Mouse (Mus musculus) heart, postnatal 36 days (tissue): Measurements from ENCODE around the gene Efnb2. TPM values are rescaled to one million over a fixed set of nuclear protein-coding genes. Genes with fewer than 3 reads are reported as not detected.

Source experiments
- DNase-seq, 2 experiments: peaks; one replicate each; pipeline ENCODE4 v3.0.0; 2021 to 2022
- intact Hi-C: fragments of 180-260 bp; cut with DNase I; formaldehyde crosslinking; loops from one replicate; pipeline ENCODE4 v1.15.1; 2025
- total RNA-seq, 2 experiments: library from RNA; stranded (reverse); gene quantifications; 2 replicates each; pipeline ENCODE4 v1.2.3; 2021

The Efnb2 gene
- total RNA-seq, 2 experiments from 2014 or later, result 20.4 to 24.5 TPM

DNA sequence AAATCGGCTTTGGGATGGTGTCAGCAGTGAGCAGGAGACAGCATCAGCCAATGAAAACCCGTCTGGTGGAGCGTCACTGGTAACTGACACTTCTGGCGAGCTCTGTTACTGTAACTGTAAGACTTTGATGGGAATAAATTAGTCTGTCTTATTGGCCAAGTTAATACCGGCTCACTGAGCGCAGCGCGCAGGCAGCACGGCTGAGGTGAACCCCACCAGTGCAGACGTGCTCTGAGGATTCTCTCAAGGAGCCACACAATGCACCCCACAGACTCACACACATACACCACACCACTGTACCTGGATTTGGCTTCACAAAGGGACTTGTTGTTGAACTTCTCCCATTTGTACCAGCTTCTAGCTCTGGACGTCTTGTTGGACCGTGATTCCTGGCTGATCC lies 39.0 kb downstream of the Efnb2 start:
- intact Hi-C loops, result loop anchor here (2.0 kb wide), 2 partner anchors 35 to 373 kb away; no protein-coding TSS in a partner anchor
- no peak for DNase-seq

DNA sequence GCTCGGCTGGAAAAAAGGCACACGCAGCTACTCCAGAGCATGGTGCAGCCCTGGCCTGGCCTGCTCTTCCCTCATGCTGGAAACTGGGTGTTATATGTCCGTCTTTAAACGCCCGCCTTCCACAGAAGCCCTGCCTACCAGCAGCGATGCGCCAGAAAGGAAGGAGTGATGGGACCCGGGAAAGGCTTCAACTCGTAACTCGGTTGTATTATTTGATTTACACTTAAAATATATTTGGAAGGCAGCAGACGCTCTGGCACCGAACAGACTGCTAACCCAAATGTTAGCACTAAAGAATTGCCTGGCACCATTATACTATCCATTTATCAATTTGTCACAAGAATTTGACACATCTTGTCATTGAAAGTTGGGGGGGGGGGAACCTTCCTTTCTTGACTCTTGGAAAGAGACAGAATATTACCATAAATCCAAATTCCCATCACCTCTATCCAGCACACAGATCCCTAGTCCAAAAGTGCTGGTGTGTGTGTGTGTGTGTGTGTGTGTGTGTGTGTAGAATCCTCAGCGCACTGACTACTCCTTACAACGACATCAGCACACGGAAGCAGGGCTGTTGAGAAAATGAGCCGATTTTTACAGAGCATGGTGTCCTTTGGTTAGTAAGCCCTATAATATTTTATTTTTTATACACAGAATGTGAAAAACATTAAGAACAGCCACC lies 39.7 kb downstream of the Efnb2 start:
- intact Hi-C loops, result no loop called here
- DNase-seq, result no peak

DNA sequence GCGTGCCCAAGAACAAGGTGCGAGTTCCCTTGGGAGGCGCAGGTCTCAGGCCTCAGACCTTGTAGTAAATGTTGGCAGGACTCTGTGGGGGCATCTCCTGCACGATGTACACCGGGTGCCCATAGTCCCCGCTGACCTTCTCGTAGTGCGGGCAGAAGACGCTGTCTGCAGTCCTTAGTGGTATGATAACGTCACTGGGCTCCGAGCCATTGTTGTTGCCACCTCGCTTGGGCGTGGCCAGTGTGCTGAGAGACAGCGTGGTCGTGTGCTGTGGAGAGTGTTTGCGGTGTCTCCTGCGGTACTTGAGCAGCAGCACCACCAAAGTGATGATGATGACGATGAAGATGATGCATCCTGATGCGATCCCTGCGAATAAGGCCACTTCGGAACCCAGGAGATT lies 40.5 kb downstream of the Efnb2 start:
- intact Hi-C loops, result no loop called here
- DNase-seq, result no peak

DNA sequence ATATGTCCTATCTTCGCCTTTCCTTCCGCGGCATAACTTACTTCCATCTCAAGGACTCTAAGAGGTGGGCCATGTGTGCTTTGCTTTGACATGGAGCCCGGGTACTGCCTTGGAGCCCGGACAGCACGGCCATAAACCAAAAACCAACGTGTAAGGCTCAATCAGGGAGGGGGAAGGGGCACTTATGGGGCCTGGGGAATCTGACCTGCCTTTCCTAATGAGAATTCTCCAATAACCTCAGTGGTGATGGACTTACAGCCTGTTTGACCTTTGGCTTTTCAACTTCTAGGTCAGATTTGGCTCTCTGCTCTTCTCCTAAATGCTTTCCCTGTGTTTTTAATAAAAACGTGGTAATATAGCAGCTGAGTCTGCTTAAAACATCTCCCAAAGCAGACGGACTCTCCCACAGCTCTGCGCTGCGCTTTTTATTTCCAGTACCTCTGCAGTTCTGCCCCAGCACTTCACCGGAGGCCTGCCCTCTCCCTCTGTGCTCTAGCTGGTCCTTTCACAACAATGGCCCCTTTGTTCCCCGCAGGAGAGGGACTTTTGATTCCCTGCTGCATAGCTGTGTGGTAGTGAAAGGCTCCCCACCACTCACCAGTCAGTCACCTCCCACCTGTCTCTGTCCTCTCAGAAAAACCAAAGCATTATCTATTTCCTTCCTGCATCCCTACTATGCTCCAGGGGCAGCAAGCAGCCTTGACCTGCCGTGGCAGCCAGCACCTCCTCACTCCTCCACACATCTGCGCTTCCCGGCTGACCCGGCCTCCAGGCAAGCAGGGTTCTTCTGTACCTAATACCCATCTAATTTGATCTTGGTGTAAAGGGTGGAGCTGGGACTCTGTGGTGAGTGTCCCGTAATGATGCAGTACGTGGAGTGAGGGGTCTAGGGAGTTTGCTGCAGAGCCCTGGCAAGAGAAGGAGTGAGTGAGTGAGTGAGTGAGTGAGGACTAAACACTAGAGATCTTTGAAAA lies 41.5 kb downstream of the Efnb2 start:
- DNase-seq, result no peak
- intact Hi-C loops, result no loop called here

DNA sequence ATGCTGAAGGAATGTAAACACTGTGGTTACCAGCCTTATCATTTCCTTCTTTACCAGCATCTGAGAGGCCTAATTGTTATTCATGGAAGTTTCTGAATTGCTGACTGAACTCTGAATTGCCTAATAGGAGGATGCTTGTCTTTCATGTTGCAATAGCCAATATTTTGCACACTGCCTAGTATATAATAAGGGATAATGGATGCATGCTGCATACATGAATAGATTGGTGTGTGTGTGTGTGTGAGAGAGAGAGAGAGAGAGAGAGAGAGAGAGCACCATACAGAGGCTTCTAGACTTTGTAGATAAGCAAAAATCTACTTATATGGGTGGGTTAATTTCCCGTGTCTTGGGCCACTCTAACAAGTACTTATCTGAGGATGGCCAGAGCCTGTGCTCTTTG lies 47.2 kb downstream of the Efnb2 start:
- intact Hi-C loops, result no loop called here
- DNase-seq, result no peak

DNA sequence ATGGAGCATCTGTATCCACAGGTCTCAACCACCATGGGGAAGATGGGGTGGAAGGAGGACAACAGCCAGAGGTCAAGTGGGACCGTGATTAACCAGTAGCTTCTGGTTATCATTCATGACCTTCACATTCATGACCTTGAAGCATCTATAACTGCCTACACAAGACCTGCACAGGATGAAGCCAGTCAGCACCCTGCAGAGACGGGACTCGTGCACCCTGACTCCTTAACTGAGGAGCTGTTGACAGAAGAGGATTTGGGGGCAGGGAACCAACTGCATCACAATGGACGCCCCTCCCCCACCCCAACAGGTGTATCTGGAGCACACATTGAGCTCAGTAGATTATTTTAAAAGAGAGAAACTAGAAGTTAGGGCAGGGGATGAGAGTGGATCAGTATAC lies 49.1 kb downstream of the Efnb2 start:
- intact Hi-C loops, result no loop called here
- DNase-seq, result no peak

DNA sequence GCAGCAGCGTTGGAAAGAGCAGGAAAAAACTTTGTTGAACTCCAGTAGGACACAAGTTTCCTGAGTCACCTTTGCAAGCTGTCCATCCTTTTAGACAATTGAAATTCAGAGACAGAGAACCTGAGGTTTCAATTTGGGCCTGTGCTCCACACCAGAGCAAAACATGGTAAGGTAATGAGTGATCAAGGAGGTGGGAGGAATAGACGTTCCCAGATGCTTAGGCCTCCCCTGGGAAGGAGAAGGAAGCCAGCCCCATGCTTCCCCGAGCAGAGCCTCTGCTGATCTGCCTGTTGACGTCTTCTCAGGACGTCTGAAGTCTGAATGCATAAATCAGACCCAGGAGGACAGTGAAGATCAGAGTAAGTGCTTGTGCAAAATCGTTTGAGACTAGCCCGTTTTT lies 51.3 kb downstream of the Efnb2 start:
- intact Hi-C loops, result no loop called here
- no peak for DNase-seq

DNA sequence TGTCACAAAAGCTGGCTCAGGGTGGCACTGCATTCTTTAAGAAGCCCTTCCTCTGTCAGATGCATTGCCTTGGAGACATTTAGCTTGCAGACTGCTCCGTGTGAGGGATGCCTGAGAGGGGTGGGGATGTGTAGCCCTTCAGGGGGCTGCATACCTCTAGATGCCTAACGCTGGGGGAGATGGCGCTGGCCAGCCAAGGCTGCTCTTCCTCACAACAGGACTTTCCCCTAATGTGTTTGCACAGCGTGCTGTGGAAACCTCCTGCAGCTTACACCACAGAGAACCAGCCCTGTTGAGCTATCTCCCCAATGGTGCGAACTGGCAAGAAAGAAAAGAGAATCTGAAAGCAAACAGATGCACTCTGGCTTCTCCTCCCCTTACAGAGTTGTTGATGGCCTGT lies 51.9 kb downstream of the Efnb2 start:
- intact Hi-C loops, result no loop called here
- no peak for DNase-seq

DNA sequence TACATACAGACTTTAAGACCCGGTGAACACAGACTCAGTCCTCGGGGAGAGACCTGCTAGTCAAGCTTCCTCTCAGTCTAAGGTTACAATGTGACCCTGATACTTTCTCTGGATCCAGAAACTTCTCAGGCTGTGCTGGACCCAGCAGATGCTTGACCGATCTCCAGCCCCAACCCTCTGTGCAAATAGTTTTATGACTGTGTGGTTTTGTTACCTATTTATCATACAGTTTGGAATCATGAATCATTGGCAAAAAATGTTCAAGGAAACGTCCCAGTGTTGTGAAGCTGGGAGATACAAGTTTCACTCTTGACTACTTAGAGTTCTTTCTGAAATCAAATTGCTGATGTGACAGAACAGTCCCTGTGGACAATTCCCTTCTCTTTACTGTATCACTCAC lies 55.4 kb downstream of the Efnb2 start:
- no peak for DNase-seq
- intact Hi-C loops, result no loop called here

DNA sequence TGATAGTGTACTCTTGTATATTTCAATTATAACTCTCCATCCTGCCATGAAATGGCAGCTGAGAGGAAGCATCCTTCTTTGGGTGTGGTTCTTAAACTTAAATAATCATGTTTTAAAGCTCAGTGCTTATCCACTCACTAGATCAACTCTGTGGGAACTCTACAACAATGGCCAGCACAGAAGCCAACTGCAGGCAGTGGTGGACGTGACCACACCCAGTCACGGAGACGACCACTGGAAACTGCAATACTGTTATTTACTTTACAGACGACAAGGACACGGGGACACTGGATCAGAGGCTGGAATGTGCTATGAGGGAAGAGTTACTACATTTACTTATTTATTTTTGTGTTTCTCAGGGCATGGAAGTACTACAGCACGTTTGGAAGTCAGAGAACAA lies 57.2 kb downstream of the Efnb2 start:
- intact Hi-C loops, result no loop called here
- DNase-seq, result no peak

DNA sequence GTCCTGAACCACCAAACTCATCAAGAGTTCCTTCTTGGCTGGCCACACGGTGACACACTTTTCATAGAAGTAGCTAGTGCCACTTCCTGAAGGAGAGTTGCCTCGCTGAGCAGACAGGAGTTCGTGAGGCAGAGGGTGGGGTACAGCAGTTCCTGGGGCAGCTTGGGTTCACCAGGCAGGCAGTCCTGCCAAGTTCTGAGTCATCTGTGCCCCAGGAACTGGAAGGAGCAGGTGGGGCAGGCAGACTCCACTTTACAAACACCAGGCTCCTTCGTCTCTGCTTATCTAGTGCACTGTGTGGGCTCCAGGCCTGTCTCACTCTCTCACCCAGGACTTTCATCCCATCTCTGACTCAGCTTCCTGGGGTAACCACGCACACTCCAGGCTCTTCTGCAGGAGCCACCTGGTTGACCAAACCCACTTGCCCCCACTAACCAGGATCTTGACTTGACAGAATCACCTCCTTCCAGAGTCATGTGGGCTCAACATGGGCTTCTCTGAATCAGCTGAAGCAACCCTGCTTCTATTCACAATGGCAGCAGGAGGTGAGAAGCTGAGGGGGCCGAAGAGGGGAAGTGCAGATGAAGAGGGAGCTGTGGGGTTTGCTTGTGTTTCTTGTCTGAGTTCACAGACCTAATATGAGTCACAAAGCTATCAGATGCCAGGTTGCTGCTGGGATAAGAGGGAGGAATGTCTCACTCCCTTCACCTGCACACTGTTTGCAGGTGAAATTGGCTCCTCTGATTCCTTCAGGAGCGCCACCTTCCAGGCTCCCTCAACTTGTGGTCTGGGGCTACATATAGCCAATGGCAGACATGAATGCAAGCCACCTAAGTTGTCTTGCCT lies 58.2 kb downstream of the Efnb2 start:
- no peak for DNase-seq
- intact Hi-C loops, result no loop called here

DNA sequence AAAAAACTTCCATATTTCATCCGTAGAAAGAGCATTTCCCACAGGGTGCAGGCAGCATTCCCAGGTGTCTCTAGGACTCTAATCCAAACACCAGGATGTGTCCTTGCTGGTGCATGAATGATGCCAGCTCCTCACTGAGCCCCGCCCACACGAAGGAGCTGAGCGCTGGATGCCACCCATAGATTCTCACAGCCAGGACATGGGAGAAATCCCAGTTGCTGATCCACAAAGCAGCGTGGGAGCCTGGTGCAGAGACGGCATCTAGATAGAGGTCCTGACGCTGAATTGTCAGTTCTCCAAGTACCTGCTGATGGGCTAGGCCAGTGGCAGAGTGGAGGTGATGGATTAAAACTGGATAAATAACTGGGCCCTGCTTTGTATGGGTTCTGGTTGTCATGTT lies 61.1 kb downstream of the Efnb2 start:
- intact Hi-C loops, result no loop called here
- DNase-seq, result no peak

DNA sequence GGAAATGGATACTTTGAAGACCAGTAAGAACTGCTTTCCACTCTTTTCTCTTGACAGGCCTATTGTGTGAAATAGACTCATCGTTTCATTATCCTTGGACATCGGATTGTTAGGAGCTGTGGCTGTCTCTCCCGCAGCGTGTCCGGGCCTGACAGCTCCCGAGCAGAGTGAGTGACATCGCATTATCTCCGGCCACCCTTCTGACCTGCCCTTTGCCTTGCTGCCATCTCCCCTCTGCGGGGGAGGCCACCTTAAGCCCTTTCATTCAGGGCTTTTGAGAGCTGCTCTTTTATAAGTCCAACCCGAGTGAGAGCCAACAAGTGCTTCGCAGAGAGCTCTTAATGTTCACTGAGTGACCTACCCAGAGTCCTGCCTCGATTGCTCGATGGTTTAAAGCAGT lies 63.6 kb downstream of the Efnb2 start:
- no peak for DNase-seq
- intact Hi-C loops, result no loop called here

DNA sequence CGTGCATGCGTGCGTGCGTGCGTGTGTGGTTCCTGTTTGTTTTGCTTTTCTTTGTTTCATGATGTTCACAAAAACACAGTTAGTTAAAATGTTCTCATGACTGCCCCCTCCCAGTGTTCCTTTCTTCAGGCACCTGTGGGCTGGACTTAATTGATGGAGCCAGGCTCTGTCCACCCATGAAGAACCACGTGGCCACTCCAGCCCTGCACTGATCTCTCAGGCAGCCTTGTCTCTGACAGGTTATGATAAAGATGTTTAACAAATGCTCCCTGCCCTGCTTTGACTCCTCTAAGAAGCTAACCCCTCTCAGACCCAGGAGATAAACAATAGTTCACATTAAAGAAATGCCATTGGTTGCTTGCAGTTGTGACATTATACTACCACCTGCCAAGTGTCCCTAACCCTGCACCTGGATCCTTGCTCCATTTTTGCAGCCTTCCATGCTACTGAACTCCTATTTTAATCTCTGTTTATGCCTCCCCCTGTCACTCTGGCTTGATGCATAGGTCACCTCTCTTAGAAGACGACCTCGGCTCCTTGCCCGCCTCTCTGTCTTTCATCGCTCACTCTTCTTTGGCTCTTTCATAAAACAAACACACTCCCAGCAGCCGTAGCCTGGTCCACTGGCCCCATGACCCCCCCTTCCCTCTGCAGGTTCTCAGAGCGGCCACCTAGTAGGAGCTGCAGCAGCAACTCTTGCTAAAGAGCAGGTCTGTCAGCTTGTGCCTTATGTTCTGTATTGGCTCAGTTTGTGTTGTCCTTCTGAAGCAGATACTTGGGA lies 65.0 kb downstream of the Efnb2 start:
- intact Hi-C loops, result no loop called here
- DNase-seq, result no peak

DNA sequence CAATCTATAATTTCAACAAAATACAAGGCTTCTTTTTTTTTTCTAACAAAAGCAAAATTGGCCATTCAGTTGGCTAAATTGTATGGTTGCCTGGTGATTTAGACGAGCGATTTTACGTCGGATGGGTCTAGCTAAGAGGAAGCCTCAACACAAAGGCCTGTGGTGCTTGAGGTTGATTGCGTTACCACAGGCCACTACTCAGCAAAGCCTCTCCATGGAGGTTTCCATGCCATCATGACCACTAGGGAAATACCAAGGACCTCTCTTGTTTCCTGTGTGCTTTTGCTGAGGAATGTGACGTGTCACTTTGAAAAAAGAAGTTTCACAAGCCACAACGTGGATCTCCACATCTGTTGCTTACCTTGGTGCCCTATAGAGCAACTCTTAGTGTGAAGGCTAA lies 67.2 kb downstream of the Efnb2 start:
- no peak for DNase-seq
- intact Hi-C loops, result no loop called here

DNA sequence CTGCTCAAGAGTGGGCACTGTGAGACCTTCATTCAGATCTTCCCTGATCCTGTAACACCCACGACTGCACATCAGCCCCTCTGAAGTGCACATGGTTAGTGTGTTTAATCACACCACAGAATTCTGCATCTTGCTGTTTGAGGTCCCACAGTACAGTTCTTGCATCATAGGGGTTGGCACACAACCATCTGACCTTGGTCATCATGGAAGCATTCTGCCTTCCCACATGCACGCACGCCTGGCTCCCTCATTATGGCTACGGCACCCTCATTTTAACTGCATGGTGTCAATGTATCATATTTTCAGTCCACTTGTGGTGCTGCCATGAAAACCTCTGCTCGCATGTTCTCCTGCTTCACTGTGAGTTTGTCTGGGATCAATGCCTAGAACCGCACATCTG lies 67.7 kb downstream of the Efnb2 start:
- no peak for DNase-seq
- intact Hi-C loops, result no loop called here

DNA sequence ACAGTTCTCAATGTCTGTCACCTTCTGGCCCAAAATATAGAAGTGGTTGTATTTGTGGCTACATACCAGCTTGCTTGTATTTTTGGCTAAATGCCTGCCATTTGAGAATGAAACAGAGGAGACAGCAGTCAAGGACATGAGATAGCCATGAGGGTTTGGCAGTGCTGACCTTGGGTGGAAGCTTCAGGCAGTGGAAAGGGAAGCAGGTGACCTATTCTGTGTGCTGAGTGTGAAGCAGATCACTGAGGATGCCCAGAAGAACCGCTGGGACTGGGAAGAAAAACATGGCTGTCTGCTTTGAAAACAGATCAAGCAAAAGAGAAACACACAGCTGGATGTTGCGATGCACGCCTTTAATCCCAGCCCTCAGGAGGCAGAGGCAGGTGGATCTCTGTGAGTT lies 68.7 kb downstream of the Efnb2 start:
- no peak for DNase-seq
- intact Hi-C loops, result no loop called here

DNA sequence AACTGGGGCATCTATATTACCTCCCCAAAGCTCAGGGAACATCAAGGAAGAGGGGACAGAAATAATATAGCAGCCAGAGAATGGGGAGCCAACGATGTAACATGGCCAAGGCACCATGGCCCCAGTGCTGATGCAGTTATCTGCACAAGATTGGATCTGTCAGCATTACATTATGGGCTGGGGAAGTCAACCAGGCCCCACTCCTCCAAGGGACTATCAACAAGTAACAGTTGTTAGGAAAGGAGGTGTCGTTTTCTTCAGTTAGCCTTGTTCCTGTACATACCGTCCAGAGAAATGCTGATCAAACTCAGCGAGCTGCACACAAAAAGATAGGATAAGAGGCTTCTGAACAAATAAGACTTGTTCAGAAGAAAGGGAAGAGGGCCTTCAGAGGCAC lies 77.1 kb downstream of the Efnb2 start:
- intact Hi-C loops, result no loop called here
- DNase-seq, result no peak

DNA sequence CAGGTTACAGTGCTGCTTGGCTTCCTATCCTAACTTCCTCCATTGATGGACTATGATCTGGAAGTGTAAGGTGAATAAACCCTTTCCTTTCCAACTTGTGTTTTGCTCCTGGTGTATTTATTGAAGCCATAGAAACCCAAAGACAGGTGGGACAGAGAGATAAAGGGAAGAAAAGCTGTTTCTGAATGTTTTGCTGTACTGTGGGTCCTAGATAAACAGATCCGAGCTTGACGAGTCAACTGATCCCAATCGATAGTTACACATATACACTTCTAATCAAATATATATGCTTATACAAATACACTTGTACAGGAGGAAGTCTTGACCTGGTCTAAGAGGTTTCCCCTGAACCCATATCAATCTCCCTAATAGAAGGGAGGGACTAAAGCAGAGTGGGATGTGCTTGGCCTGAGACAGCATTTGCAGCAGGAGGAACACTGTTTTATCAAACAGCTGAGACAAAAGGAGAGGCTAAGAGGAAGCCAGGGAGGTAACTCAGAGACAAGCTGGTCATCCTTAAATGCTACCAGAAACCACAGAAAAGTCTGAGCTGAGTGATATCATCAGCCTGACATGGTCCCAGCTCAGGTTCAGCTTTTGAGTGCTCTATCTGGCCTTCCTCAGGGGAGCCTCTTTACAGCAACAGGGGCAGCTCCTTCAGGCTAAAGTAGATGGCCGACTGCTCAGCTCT lies 77.6 kb downstream of the Efnb2 start:
- intact Hi-C loops, result no loop called here
- no peak for DNase-seq

DNA sequence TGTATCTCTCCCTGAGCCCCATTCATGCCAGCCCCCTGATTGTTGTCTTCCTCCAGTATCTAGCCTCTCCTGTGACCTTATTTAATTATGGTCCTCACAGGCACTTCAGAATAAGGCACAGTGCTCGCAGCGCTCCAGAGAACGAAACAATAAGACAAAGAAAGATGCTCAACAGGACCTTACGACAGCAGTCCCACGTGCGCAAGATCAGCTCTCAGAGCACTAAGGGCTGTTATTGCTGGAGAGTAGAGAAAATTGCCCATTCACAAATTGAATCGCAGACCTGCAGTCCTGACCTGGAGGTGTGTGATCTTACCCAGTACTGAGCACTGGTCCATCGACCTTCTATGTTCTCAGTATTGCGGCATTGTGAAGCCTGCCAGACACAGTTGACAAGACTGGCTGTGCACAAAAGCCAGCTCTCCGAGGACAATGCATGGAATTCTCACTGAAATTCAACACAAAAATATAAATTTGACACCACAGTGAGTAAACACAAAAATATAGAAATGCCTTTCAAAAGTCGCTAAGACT lies 83.2 kb downstream of the Efnb2 start:
- intact Hi-C loops, result no loop called here

More for the DNA sequence above, 83.2 kb downstream of the Efnb2 start:
- DNase-seq, result no peak
